Mouse (Mus musculus): Measurements from ENCODE around the gene 4933403O08Rik. TPM values are rescaled to one million over a fixed set of nuclear protein-coding genes. Genes with fewer than 3 reads are reported as not detected.

Gene 4933403O08Rik
- polyA plus RNA-seq (2011; ENCODE audit: insufficient read depth, insufficient read length, low read depth, missing spikeins) = not detected in 2 replicates

GRCm38 (mm10) chrX:112238749-112239148 is at the start of gene 4933403O08Rik:
Gene 4933403O08Rik (plus strand): TSS chrX:112239049.
- H3K4me1 ChIP-seq (ENCODE audit: control insufficient read depth, insufficient read depth, low read length) = no peaks in the 10 kb centered on the region
- H3K4me3 ChIP-seq (ENCODE audit: low read depth, low read length) = no peak within 1 kb of the TSS
- no peaks in the 10 kb centered on the region for H3K27me3 ChIP-seq (ENCODE audit: control insufficient read depth, insufficient read depth, low read length, poor library complexity, severe bottlenecking)
- H3K36me3 ChIP-seq (ENCODE audit: control insufficient read depth, insufficient read depth, low read length, poor library complexity, severe bottlenecking) = no peaks in the 10 kb centered on the region
- TF ChIP-seq EP300 (IDR thresholded peaks at IDR 0.05; ENCODE audit: insufficient read depth, low read depth, low read length) = no peak
- TF ChIP-seq POLR2A (IDR thresholded peaks at IDR 0.05; ENCODE audit: insufficient read depth, low read length) = no peak
- TF ChIP-seq CTCF (IDR thresholded peaks at IDR 0.05; ENCODE audit: low read depth, low read length) = no peak
- H3K9ac ChIP-seq (ENCODE audit: low read depth, poor library complexity, severe bottlenecking) = no peak within 1 kb of the TSS
- H3K9me3 ChIP-seq (replicated peaks; ENCODE audit: control insufficient read depth, insufficient read depth, low read length, poor library complexity, severe bottlenecking) = no peaks in the 10 kb centered on the region
- no peak within 1 kb of the TSS for H3K27ac ChIP-seq (ENCODE audit: insufficient read depth, low read length)

GRCm38 (mm10) chrX:112242916-112243315 is 4.1 kb downstream of the 4933403O08Rik start:
- Histone ChIP-seq H3K27me3 (ENCODE audit: control insufficient read depth, insufficient read depth, low read length, poor library complexity, severe bottlenecking) (no peaks in the 10 kb centered on the region), H3K4me1 (ENCODE audit: control insufficient read depth, insufficient read depth, low read length) (no peaks in the 10 kb centered on the region), H3K36me3 (ENCODE audit: control insufficient read depth, insufficient read depth, low read length, poor library complexity, severe bottlenecking) (no peaks in the 10 kb centered on the region), H3K4me3 (ENCODE audit: low read depth, low read length) (no peak overlapping the region), H3K27ac (ENCODE audit: insufficient read depth, low read length) (no peak overlapping the region), H3K9me3 (replicated peaks; ENCODE audit: control insufficient read depth, insufficient read depth, low read length, poor library complexity, severe bottlenecking) (no peaks in the 10 kb centered on the region), H3K9ac (ENCODE audit: low read depth, poor library complexity, severe bottlenecking) (no peak overlapping the region)
- no peak for TF ChIP-seq EP300 (IDR thresholded peaks at IDR 0.05; ENCODE audit: insufficient read depth, low read depth, low read length)
- TF ChIP-seq POLR2A (IDR thresholded peaks at IDR 0.05; ENCODE audit: insufficient read depth, low read length) = no peak
- TF ChIP-seq CTCF (IDR thresholded peaks at IDR 0.05; ENCODE audit: low read depth, low read length) = no peak

GRCm38 (mm10) chrX:112255513-112255912 is 16.7 kb downstream of the 4933403O08Rik start:
- Histone ChIP-seq H3K9ac (ENCODE audit: low read depth, poor library complexity, severe bottlenecking) (no peak overlapping the region), H3K27me3 (ENCODE audit: control insufficient read depth, insufficient read depth, low read length, poor library complexity, severe bottlenecking) (no peaks in the 10 kb centered on the region), H3K4me1 (ENCODE audit: control insufficient read depth, insufficient read depth, low read length) (no peaks in the 10 kb centered on the region), H3K4me3 (ENCODE audit: low read depth, low read length) (no peak overlapping the region), H3K27ac (ENCODE audit: insufficient read depth, low read length) (no peak overlapping the region), H3K36me3 (ENCODE audit: control insufficient read depth, insufficient read depth, low read length, poor library complexity, severe bottlenecking) (no peaks in the 10 kb centered on the region), H3K9me3 (replicated peaks; ENCODE audit: control insufficient read depth, insufficient read depth, low read length, poor library complexity, severe bottlenecking) (no peaks in the 10 kb centered on the region)
- TF ChIP-seq CTCF (IDR thresholded peaks at IDR 0.05; ENCODE audit: low read depth, low read length) (no peak), EP300 (IDR thresholded peaks at IDR 0.05; ENCODE audit: insufficient read depth, low read depth, low read length) (no peak), POLR2A (IDR thresholded peaks at IDR 0.05; ENCODE audit: insufficient read depth, low read length) (no peak)

- TF ChIP-seq POLR2A (IDR thresholded peaks at IDR 0.05; ENCODE audit: insufficient read depth, low read length) (no peak), EP300 (IDR thresholded peaks at IDR 0.05; ENCODE audit: insufficient read depth, low read depth, low read length) (no peak), CTCF (IDR thresholded peaks at IDR 0.05; ENCODE audit: low read depth, low read length) (no peak)
- Histone ChIP-seq H3K27me3 (ENCODE audit: control insufficient read depth, insufficient read depth, low read length, poor library complexity, severe bottlenecking) (no peaks in the 10 kb centered on the region), H3K36me3 (ENCODE audit: control insufficient read depth, insufficient read depth, low read length, poor library complexity, severe bottlenecking) (no peaks in the 10 kb centered on the region), H3K27ac (ENCODE audit: insufficient read depth, low read length) (no peak overlapping the region), H3K4me3 (ENCODE audit: low read depth, low read length) (no peak overlapping the region), H3K9ac (ENCODE audit: low read depth, poor library complexity, severe bottlenecking) (no peak overlapping the region), H3K9me3 (replicated peaks; ENCODE audit: control insufficient read depth, insufficient read depth, low read length, poor library complexity, severe bottlenecking) (no peaks in the 10 kb centered on the region), H3K4me1 (ENCODE audit: control insufficient read depth, insufficient read depth, low read length) (no peaks in the 10 kb centered on the region)
These were observed 34.7 kb downstream of the 4933403O08Rik start for GRCm38 (mm10) chrX:112273550-112273949.

Other genes with a start within 250 kb of the 4933403O08Rik start
- gene Tex16, start 228.0 kb upstream of the 4933403O08Rik start, polyA plus RNA-seq (2011; ENCODE audit: insufficient read depth, insufficient read length, low read depth, missing spikeins) = not detected in 2 replicates
- gene Apool, start 72.3 kb downstream of the 4933403O08Rik start, polyA plus RNA-seq (2011; ENCODE audit: insufficient read depth, insufficient read length, low read depth, missing spikeins) = 40.7 and 42.7 TPM in 2 replicates
- not detected in 2 replicates for gene Satl1, start 167.7 kb downstream of the 4933403O08Rik start, polyA plus RNA-seq (2011; ENCODE audit: insufficient read depth, insufficient read length, low read depth, missing spikeins)

Measured in ES-Bruce4 (cell line).